Mouse (Mus musculus): ENCODE data around the gene Trak1. TPM values are rescaled to one million over a fixed set of nuclear protein-coding genes. Genes with fewer than 3 reads are reported as not detected.

The Trak1 gene
- polyA plus RNA-seq, 1 experiment, result 61.1 TPM

GRCm38 (mm10) chr9:121511911-121512310, 214.6 kb downstream of the Trak1 start:
- Histone ChIP-seq H3K4me1 (ENCODE audit: control insufficient read depth, insufficient read depth, low read length) (no peaks in the 10 kb centered on the region), H3K4me3 (ENCODE audit: insufficient read depth, low read length) (no peak overlapping the region), H3K27ac (ENCODE audit: insufficient read depth, low read depth, low read length) (no peak overlapping the region)
- no peak for TF ChIP-seq CTCF (IDR thresholded peaks at IDR 0.05; ENCODE audit: low read depth, low read length)
- TF ChIP-seq POLR2A (IDR thresholded peaks at IDR 0.05; ENCODE audit: borderline replicate concordance, low read depth, low read length), result no peak

DNA sequence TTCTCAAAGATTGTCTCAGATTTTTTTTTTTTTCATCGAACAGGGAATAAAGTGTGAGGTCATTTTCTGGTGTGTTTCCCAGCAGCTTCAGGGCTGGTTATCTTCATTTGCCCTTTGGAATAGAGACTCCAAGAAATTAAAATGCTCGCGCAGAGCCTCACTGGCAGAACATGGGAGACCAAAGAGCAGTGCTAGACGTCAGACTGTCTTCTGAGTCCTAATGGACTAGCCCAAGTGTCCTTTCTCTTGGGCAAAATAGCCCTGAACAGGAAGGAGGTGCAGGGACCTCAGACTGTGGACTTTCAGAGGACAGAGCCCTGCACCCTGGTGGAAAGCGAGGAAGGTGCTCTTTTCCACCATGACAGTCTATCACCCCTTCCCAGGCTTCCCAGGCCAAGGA, 217.2 kb downstream of the Trak1 start:
- Histone ChIP-seq H3K4me1 (ENCODE audit: control insufficient read depth, insufficient read depth, low read length) (no peaks in the 10 kb centered on the region), H3K27ac (ENCODE audit: insufficient read depth, low read depth, low read length) (no peak overlapping the region), H3K4me3 (ENCODE audit: insufficient read depth, low read length) (no peak overlapping the region)
- TF ChIP-seq CTCF (IDR thresholded peaks at IDR 0.05; ENCODE audit: low read depth, low read length) (no peak), POLR2A (IDR thresholded peaks at IDR 0.05; ENCODE audit: borderline replicate concordance, low read depth, low read length) (no peak)

DNA sequence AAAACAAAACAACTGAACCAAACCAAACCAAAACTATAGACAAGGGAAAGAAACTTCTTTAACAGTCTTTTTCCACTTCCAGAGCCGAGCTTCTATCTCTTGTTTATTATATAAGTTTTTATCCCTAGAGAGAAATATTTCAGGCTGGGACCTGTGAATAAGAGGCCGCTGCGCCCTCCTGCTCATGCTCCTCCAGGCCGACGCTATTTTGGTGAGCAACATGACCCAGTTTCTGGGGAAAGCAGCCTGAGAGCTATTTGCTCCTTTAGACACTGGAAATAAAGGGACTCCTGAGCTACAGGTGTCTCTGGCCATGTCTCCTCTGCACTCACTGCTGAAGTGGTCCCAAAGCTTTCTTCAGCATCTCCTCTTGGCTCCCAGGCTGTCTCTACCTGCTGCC, 222.7 kb downstream of the Trak1 start:
- H3K4me1 ChIP-seq (ENCODE audit: control insufficient read depth, insufficient read depth, low read length), result peaks cover 3% of the 10 kb centered on the region; the same call in 1 of the 2 replicates
- no peak overlapping the region for H3K4me3 ChIP-seq (ENCODE audit: insufficient read depth, low read length)
- no peak for TF ChIP-seq POLR2A (IDR thresholded peaks at IDR 0.05; ENCODE audit: borderline replicate concordance, low read depth, low read length)
- no peak for TF ChIP-seq CTCF (IDR thresholded peaks at IDR 0.05; ENCODE audit: low read depth, low read length)
- H3K27ac ChIP-seq (ENCODE audit: insufficient read depth, low read depth, low read length), result no peak overlapping the region

Other genes with a start within 250 kb of the Trak1 start
- gene Ulk4, start 20.3 kb upstream of the Trak1 start, polyA plus RNA-seq (2012; ENCODE audit: insufficient read depth, insufficient read length, missing spikeins), result 0.49 and 1.3 TPM in 2 replicates
- gene Cck, start 198.2 kb downstream of the Trak1 start, polyA plus RNA-seq (2012; ENCODE audit: insufficient read depth, insufficient read length, missing spikeins), result not detected in 2 replicates